Mouse (Mus musculus) lung, embryonic 15.5 days (tissue): ENCODE measurements at regions not wholly inside any gene's neighbourhood (a gene's known extent, or its start where the extent isn't known, plus 50 kb on each side); places are given as distances from the start of the nearest gene placed in this dataset.

ENCODE experiments used
- ATAC-seq: fragments of 200-750 bp; cut with Nextera tagmentation; 2 replicates; pipeline ENCODE4 v1.8.0; 2017; ENCODE audit warnings: moderate number of reproducible peaks, borderline replicate concordance; ENCODE audit not compliant: low FRiP score, low TSS enrichment; ENCODE audit errors: extremely low read depth
- H3K27ac ChIP-seq: fragments of 300-500 bp; sonication (generic); 2 replicates; pipeline ENCODE4 v1.5.1; 2015; ENCODE audit warnings: moderate library complexity, mild to moderate bottlenecking, inconsistent platforms
- H3K27me3 ChIP-seq: fragments of 300-500 bp; sonication (generic); 2 replicates; pipeline ENCODE4 v1.6.1; 2015; ENCODE audit warnings: inconsistent platforms
- H3K36me3 ChIP-seq: fragments of 300-500 bp; sonication (generic); 2 replicates; pipeline ENCODE4 v1.6.1; 2015; ENCODE audit warnings: inconsistent platforms
- H3K4me1 ChIP-seq: fragments of 300-500 bp; sonication (generic); 2 replicates; pipeline ENCODE4 v1.6.1; 2015; ENCODE audit warnings: inconsistent platforms
- H3K4me2 ChIP-seq: fragments of 300-500 bp; sonication (generic); 2 replicates; pipeline ENCODE4 v1.6.1; 2015; ENCODE audit warnings: inconsistent platforms, mild to moderate bottlenecking, moderate library complexity
- H3K4me3 ChIP-seq: fragments of 300-500 bp; sonication (generic); 2 replicates; pipeline ENCODE4 v1.5.1; 2015; ENCODE audit warnings: mild to moderate bottlenecking, inconsistent platforms
- H3K9ac ChIP-seq: fragments of 300-500 bp; sonication (generic); 2 replicates; pipeline ENCODE4 v1.6.1; 2015; ENCODE audit warnings: inconsistent platforms
- H3K9me3 ChIP-seq: fragments of 300-500 bp; sonication (generic); 2 replicates; pipeline ENCODE4 v1.6.1; 2016; ENCODE audit warnings: inconsistent platforms
- WGBS: fragments of 180-500 bp; shearing (Covaris S2); methylation state at CpG from one replicate; pipeline ENCODE4 v1.1.7; 2015; 5-methylcytosine and 5-hydroxymethylcytosine counted together

GRCm38 (mm10) chr4:95346722-95347197, 210.5 kb upstream of the Fggy start:
- Histone ChIP-seq H3K27ac (no peak overlapping the region), H3K9ac (no peak overlapping the region), H3K36me3 (no peaks in the 10 kb centered on the region), H3K4me3 (no peak overlapping the region), H3K4me1 (peaks cover 5% of the 10 kb centered on the region; the same call in 1 of the 2 replicates), H3K27me3 (no peaks in the 10 kb centered on the region), H3K4me2 (no peak overlapping the region), H3K9me3 (no peaks in the 10 kb centered on the region)
- ATAC-seq: no peak
- WGBS: 44% methylated on average over 3 of the region's 3 CpGs

- Histone ChIP-seq H3K27me3 (no peaks in the 10 kb centered on the region), H3K9me3 (no peaks in the 10 kb centered on the region), H3K4me3 (no peak overlapping the region), H3K27ac (no peak overlapping the region), H3K36me3 (no peaks in the 10 kb centered on the region), H3K9ac (no peak overlapping the region), H3K4me2 (no peak overlapping the region), H3K4me1 (peaks cover 5% of the 10 kb centered on the region; the same call in 1 of the 2 replicates)
- whole genome bisulfite sequencing: 86% methylated on average over 2 of the region's 2 CpGs
- no peak for ATAC-seq
These were observed 209.9 kb upstream of the Fggy start for GRCm38 (mm10) chr4:95347436-95347835.

- no peak for ATAC-seq
- H3K4me2 ChIP-seq: no peak overlapping the region
- 79% methylated on average over 4 of the region's 4 CpGs for WGBS
- H3K4me3 ChIP-seq: no peak overlapping the region
- H3K27ac ChIP-seq: no peak overlapping the region
- H3K36me3 ChIP-seq: no peaks in the 10 kb centered on the region
- H3K27me3 ChIP-seq: no peaks in the 10 kb centered on the region
- H3K4me1 ChIP-seq: peaks cover 7% of the 10 kb centered on the region; the same call in 1 of the 2 replicates
- H3K9ac ChIP-seq: no peak overlapping the region
- no peaks in the 10 kb centered on the region for H3K9me3 ChIP-seq
These were observed 208.7 kb upstream of the Fggy start for GRCm38 (mm10) chr4:95348405-95349123.

- Histone ChIP-seq H3K27me3 (no peaks in the 10 kb centered on the region), H3K36me3 (no peaks in the 10 kb centered on the region), H3K9me3 (no peaks in the 10 kb centered on the region), H3K9ac (no peak overlapping the region), H3K4me2 (no peak overlapping the region), H3K4me3 (no peak overlapping the region), H3K27ac (peak overlapping the region; percentile 68), H3K4me1 (0 out of 2 replicates have a peak, but pooled peaks cover 11% of the 10 kb centered on the region)
- WGBS: 39% methylated on average over 7 of the region's 7 CpGs
- ATAC-seq: peak; percentile 94
These were observed 203.4 kb upstream of the Fggy start for GRCm38 (mm10) chr4:95353894-95354319.

- 0 out of 2 replicates have a peak overlapping the region, but pooled peaks have one; percentile 13 for H3K27ac ChIP-seq
- ATAC-seq: no peak
- 45% methylated on average over 2 of the region's 2 CpGs for WGBS
- no peak overlapping the region for H3K4me2 ChIP-seq
- H3K36me3 ChIP-seq: no peaks in the 10 kb centered on the region
- H3K9ac ChIP-seq: no peak overlapping the region
- H3K4me1 ChIP-seq: 0 out of 2 replicates have a peak, but pooled peaks cover 9% of the 10 kb centered on the region
- H3K4me3 ChIP-seq: no peak overlapping the region
- H3K9me3 ChIP-seq: no peaks in the 10 kb centered on the region
- no peaks in the 10 kb centered on the region for H3K27me3 ChIP-seq
These were observed 198.6 kb upstream of the Fggy start for GRCm38 (mm10) chr4:95358674-95359073.

- WGBS: 37% methylated on average over 3 of the region's 3 CpGs
- H3K9me3 ChIP-seq: no peaks in the 10 kb centered on the region
- H3K27ac ChIP-seq: peak overlapping the region; percentile 15; the same call in 1 of the 2 replicates
- ATAC-seq: peak; percentile 82; the same call in 1 of the 2 replicates
- no peak overlapping the region for H3K4me3 ChIP-seq
- H3K4me2 ChIP-seq: no peak overlapping the region
- H3K9ac ChIP-seq: no peak overlapping the region
- H3K27me3 ChIP-seq: no peaks in the 10 kb centered on the region
- H3K4me1 ChIP-seq: 0 out of 2 replicates have a peak, but pooled peaks cover 4% of the 10 kb centered on the region
- no peaks in the 10 kb centered on the region for H3K36me3 ChIP-seq
These were observed 196.9 kb upstream of the Fggy start for GRCm38 (mm10) chr4:95360336-95360967.

GRCm38 (mm10) chr4:95364376-95365082, 192.8 kb upstream of the Fggy start:
- ATAC-seq: no peak
- 89% methylated on average over 4 of the region's 4 CpGs for WGBS
- Histone ChIP-seq H3K9me3 (no peaks in the 10 kb centered on the region), H3K36me3 (no peaks in the 10 kb centered on the region), H3K9ac (no peak overlapping the region), H3K4me1 (no peaks in the 10 kb centered on the region), H3K27me3 (no peaks in the 10 kb centered on the region), H3K4me3 (no peak overlapping the region), H3K27ac (no peak overlapping the region), H3K4me2 (no peak overlapping the region)

GRCm38 (mm10) chr4:95376386-95376785, 180.9 kb upstream of the Fggy start:
- Histone ChIP-seq H3K4me3 (no peak overlapping the region), H3K27me3 (no peaks in the 10 kb centered on the region), H3K36me3 (no peaks in the 10 kb centered on the region), H3K9ac (no peak overlapping the region), H3K4me1 (peaks cover 19% of the 10 kb centered on the region), H3K9me3 (no peaks in the 10 kb centered on the region), H3K4me2 (no peak overlapping the region), H3K27ac (peak overlapping the region; percentile 86)
- ATAC-seq: no peak
- WGBS: 49% methylated on average over 5 of the region's 5 CpGs

- H3K27ac ChIP-seq: peak overlapping the region; percentile 86
- H3K36me3 ChIP-seq: no peaks in the 10 kb centered on the region
- ATAC-seq: peak; percentile 93
- peaks cover 19% of the 10 kb centered on the region for H3K4me1 ChIP-seq
- 36% methylated on average over 9 of the region's 9 CpGs for WGBS
- H3K4me2 ChIP-seq: no peak overlapping the region
- no peak overlapping the region for H3K4me3 ChIP-seq
- H3K9ac ChIP-seq: no peak overlapping the region
- no peaks in the 10 kb centered on the region for H3K27me3 ChIP-seq
- H3K9me3 ChIP-seq: no peaks in the 10 kb centered on the region
These were observed 179.8 kb upstream of the Fggy start for GRCm38 (mm10) chr4:95377222-95378134.

- no peaks in the 10 kb centered on the region for H3K27me3 ChIP-seq
- H3K9me3 ChIP-seq: no peaks in the 10 kb centered on the region
- no peak overlapping the region for H3K4me3 ChIP-seq
- no peak overlapping the region for H3K9ac ChIP-seq
- no peak for ATAC-seq
- H3K4me2 ChIP-seq: no peak overlapping the region
- peaks cover 19% of the 10 kb centered on the region for H3K4me1 ChIP-seq
- WGBS: 76% methylated on average over 3 of the region's 3 CpGs
- H3K27ac ChIP-seq: peak overlapping the region; percentile 25; the same call in 1 of the 2 replicates
- H3K36me3 ChIP-seq: no peaks in the 10 kb centered on the region
These were observed 178.7 kb upstream of the Fggy start for GRCm38 (mm10) chr4:95378645-95379044.
